Mouse (Mus musculus) midbrain, embryonic 11.5 days (tissue): ENCODE data around the gene Col5a3. TPM values are rescaled to one million over a fixed set of nuclear protein-coding genes. Genes with fewer than 3 reads are reported as not detected.

Experiments
- ATAC-seq: fragments of 200-750 bp; cut with Nextera tagmentation; 2 replicates; pipeline ENCODE4 v1.8.0; 2017; ENCODE audit warnings: moderate TSS enrichment, moderate library complexity; ENCODE audit not compliant: low FRiP score
- DNase-seq: peaks from one replicate; pipeline ENCODE4 v3.0.0; 2015; ENCODE audit warnings: low spot score; ENCODE audit errors: missing footprints
- H3K27ac ChIP-seq: fragments of 300-500 bp; sonication (generic); 2 replicates; pipeline ENCODE4 v1.5.1; 2014; ENCODE audit warnings: low read depth, low read length
- H3K27me3 ChIP-seq: fragments of 300-500 bp; sonication (generic); 2 replicates; pipeline ENCODE4 v1.6.1; 2014; ENCODE audit warnings: mild to moderate bottlenecking, low read length, moderate library complexity, mixed read lengths; ENCODE audit not compliant: control insufficient read depth, insufficient read depth
- H3K36me3 ChIP-seq: fragments of 300-500 bp; sonication (generic); 2 replicates; pipeline ENCODE4 v1.6.1; 2014; ENCODE audit warnings: mild to moderate bottlenecking, low read length, moderate library complexity, mixed read lengths; ENCODE audit not compliant: control insufficient read depth, insufficient read depth
- H3K4me1 ChIP-seq: fragments of 300-500 bp; sonication (generic); 2 replicates; pipeline ENCODE4 v1.6.1; 2014; ENCODE audit warnings: low read length; ENCODE audit not compliant: control insufficient read depth, insufficient read depth
- H3K4me2 ChIP-seq: fragments of 300-500 bp; sonication (generic); 2 replicates; pipeline ENCODE4 v1.6.1; 2014; ENCODE audit warnings: mild to moderate bottlenecking, moderate library complexity
- H3K4me3 ChIP-seq: fragments of 300-500 bp; sonication (generic); 2 replicates; pipeline ENCODE4 v1.5.1; 2014; ENCODE audit warnings: low read depth, low read length
- H3K9ac ChIP-seq: fragments of 300-500 bp; sonication (generic); 2 replicates; pipeline ENCODE4 v1.6.1; 2014; ENCODE audit warnings: low read length
- H3K9me3 ChIP-seq: fragments of 300-500 bp; sonication (generic); 2 replicates; pipeline ENCODE4 v1.6.1; 2016; ENCODE audit warnings: low read length; ENCODE audit not compliant: control insufficient read depth
- WGBS: fragments of 180-500 bp; shearing (Covaris S2); extraction: QIAGEN DNeasy Blood & Tissue Kit; methylation state at CpG from one replicate; pipeline ENCODE4 v1.1.7; 2014; 5-methylcytosine and 5-hydroxymethylcytosine counted together
- polyA plus RNA-seq: library from polyadenylated mRNA; unstranded; fragments of >200 nt; fragmentation: Nextera tagmentation; extraction: Ambion mirVana; gene quantifications from 2 replicates; pipeline ENCODE4 v1.2.1, GENCODE M21; 2014

Gene Col5a3
- polyA plus RNA-seq, 1 experiment from 2014 or later, result 0.38 TPM

DNA sequence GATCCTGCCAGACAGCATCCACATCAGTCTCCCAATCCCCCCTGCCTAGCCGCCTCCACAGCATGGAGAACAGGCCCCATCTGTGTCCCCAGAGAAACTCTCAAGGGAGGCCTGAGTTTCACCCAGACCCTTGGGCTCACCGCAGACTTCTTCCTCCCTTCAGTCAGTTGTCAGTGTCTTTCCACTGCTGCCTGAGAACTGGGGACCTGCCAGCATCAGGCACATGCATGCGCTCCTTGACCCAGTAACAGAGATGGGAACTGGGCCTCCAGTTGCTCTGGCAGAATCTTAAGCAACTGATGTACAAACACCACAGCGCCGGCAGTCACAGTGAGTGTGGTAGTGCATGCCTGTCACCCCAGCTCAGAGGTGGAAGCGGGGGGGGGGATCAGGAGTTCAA, 56.0 kb downstream of the Col5a3 start:
- ATAC-seq (no peak), DNase-seq (no peak)
- no peak overlapping the region for H3K4me3 ChIP-seq
- no peaks in the 10 kb centered on the region for H3K9me3 ChIP-seq
- H3K9ac ChIP-seq, result no peak overlapping the region
- no peaks in the 10 kb centered on the region for H3K36me3 ChIP-seq
- H3K4me1 ChIP-seq, result no peaks in the 10 kb centered on the region
- WGBS, result 85% methylated on average over 6 of the region's 6 CpGs
- no peak overlapping the region for H3K27ac ChIP-seq
- H3K27me3 ChIP-seq, result no peaks in the 10 kb centered on the region
- H3K4me2 ChIP-seq, result no peak overlapping the region

- H3K9ac ChIP-seq, result no peak overlapping the region
- 78% methylated on average over 2 of the region's 2 CpGs for WGBS
Measured at GRCm38 (mm10) chr9:20758243-20758642, 56.6 kb downstream of the Col5a3 start.

DNA sequence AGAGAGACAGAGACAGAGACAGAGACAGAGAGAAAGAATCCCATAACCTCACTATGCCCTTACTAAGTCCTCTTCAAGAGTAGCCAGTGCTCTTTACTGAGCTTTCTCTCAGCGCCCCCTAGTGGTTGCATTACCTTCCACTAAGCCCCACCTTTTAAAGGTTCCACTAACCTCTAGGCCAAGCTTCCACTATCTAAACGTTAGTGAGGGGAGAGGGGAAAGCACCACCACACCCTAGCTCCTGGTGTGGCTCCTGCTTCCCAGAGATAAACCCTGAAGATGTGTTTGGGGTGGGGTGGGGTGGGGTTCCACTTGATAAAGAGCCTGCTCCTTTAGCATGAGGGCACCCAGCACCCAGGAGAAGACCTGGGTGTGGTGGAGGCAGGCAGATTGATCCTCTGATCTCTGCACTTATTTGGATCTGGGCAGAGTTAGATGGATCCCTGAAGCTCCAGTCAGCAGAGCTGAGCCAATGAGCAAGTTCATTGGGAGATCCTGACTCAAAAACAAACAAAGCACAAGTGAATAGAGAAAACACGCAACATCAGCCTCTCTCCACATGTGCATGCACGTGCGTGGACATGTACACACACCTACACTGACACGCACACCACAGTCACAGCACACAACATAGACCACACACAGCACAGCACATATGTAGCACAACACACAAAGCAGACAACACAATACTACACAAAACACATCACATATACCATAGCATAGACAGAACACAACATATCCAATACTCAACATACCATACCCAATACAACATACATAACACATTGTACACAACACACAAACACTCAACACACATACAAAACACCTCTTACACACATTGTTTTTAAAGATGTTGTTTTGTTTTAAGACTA, 57.5 kb downstream of the Col5a3 start:
- whole genome bisulfite sequencing, result 60% methylated on average over 6 of the region's 6 CpGs
- H3K4me2 ChIP-seq, result no peak overlapping the region
- no peak overlapping the region for H3K9ac ChIP-seq
- peak; percentile 97 for DNase-seq
- peak; percentile 62 for ATAC-seq
- no peaks in the 10 kb centered on the region for H3K27me3 ChIP-seq
- H3K27ac ChIP-seq, result no peak overlapping the region
- H3K4me3 ChIP-seq, result no peak overlapping the region
- H3K4me1 ChIP-seq, result no peaks in the 10 kb centered on the region
- no peaks in the 10 kb centered on the region for H3K9me3 ChIP-seq
- no peaks in the 10 kb centered on the region for H3K36me3 ChIP-seq

More at GRCm38 (mm10) chr9:20758243-20758642, 56.6 kb downstream of the Col5a3 start:
- Histone ChIP-seq H3K27ac (no peak overlapping the region), H3K9me3 (no peaks in the 10 kb centered on the region), H3K4me2 (no peak overlapping the region), H3K27me3 (no peaks in the 10 kb centered on the region), H3K4me3 (no peak overlapping the region), H3K4me1 (no peaks in the 10 kb centered on the region), H3K36me3 (no peaks in the 10 kb centered on the region)
- DNase-seq (no peak), ATAC-seq (no peak)

DNA sequence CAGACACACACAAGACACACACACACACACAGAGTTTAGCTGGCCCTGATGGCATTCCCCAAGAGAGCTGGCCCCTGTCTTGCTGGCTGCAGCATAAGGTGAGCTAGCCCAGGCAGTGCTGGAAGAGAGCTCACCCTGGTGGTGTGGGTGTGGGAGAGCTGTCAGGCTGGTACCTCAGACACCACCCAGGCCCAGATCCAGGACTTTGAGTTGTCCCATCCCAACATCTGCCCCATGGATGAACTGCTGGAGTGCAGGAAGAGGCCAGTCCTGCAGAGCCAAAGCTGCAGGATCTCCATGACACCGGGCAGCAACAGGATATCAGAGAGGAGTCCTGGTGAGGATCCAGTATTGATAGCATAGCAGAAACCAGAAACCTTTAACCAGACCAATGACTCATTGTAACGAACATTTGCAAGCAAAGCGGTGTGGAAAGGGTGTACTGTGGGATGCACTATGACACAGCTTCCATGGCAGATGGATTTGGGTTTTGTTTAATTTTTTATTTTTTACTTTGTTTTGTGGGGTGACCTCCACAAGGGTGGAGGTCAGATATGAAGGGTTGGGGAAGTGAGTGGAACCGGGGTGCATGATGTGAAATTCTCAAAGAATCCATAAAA, 58.7 kb downstream of the Col5a3 start:
- ATAC-seq (no peak), DNase-seq (no peak)
- no peaks in the 10 kb centered on the region for H3K27me3 ChIP-seq
- WGBS, result 91% methylated on average over 4 of the region's 4 CpGs
- H3K36me3 ChIP-seq, result no peaks in the 10 kb centered on the region
- no peak overlapping the region for H3K4me2 ChIP-seq
- no peak overlapping the region for H3K27ac ChIP-seq
- no peaks in the 10 kb centered on the region for H3K4me1 ChIP-seq
- H3K9ac ChIP-seq, result no peak overlapping the region
- no peaks in the 10 kb centered on the region for H3K9me3 ChIP-seq
- no peak overlapping the region for H3K4me3 ChIP-seq

DNA sequence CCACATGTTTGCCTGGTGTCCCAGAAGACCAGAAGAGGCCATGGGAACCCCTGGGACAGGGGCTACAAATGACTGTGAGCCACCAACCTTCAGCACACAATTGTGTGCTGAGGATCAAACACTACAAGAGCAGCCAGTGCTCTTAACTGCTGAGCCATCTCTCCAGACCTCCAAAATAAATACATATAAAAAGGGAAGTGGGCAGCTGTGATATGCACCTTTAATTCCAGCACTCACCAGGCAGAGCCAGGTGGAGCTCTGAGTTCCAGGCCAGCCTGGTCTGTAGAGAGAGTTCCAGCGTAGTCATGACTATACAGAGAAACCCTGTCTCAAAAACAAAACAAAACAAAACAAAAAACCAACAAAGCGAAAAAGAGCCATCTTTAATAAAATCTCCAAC, 60.5 kb downstream of the Col5a3 start:
- Histone ChIP-seq H3K4me1 (no peaks in the 10 kb centered on the region), H3K36me3 (no peaks in the 10 kb centered on the region), H3K27ac (no peak overlapping the region), H3K4me2 (no peak overlapping the region), H3K4me3 (no peak overlapping the region), H3K9me3 (no peaks in the 10 kb centered on the region), H3K9ac (no peak overlapping the region), H3K27me3 (no peaks in the 10 kb centered on the region)
- WGBS, result 89% methylated on average over 2 of the region's 2 CpGs
- ATAC-seq (no peak), DNase-seq (no peak)

DNA sequence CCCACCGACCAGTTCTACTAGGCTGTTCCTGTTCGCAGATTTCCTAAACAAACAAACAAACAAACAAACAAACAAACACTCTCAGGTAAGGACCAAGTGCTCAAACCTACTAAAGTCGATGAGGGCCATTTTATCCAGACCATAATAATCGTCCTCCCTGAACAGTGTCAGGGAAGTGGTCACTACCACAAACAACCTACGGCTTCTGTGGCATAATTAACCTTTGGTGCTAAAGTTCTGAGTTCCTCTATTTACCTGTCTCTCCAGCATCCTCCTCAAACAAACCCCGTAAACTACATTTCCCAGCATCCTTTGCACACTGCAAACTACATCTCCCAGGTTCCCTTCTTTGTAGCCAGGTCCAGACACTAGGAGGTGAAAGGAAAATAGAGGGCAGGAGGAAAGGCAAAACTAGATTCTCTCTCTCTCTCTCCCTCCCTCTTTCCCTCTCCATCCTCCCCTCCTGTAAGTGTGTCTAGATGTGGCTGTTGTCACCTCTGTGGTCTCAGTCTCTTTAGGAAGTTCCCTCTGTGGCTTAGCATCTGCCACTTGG, 63.3 kb downstream of the Col5a3 start:
- Histone ChIP-seq H3K27me3 (no peaks in the 10 kb centered on the region), H3K4me2 (no peak overlapping the region), H3K9me3 (no peaks in the 10 kb centered on the region), H3K9ac (no peak overlapping the region), H3K27ac (no peak overlapping the region), H3K36me3 (no peaks in the 10 kb centered on the region), H3K4me3 (no peak overlapping the region), H3K4me1 (peaks cover 14% of the 10 kb centered on the region)
- 58% methylated on average over 6 of the region's 6 CpGs for WGBS
- ATAC-seq (peak; percentile 13; the same call in 1 of the 2 replicates), DNase-seq (peak; percentile 93)

GRCm38 (mm10) chr9:20749213-20749612, 65.7 kb downstream of the Col5a3 start:
- no peak for ATAC-seq
- H3K27me3 ChIP-seq, result peaks cover 19% of the 10 kb centered on the region
- 82% methylated on average over 5 of the region's 5 CpGs for WGBS

DNA sequence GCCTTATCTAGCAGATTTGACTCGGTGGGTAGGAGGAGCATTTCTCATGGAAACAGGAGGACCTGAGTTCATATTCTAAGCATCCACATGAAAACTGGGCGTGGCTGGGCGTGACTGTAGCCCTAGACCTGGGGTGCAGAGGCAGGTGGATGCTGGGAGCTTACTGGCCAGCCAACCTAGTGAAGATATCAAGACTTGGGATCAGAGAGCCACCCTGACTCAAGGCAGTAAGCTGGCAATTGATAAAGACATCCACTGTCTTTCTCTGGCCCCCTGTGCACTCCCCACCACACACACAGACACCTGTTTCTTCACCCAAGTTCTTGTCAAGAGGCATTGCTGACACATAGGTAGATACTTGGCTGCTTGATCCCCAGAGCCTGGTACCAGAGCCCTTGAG, 66.3 kb downstream of the Col5a3 start:
- Histone ChIP-seq H3K36me3 (no peaks in the 10 kb centered on the region), H3K27me3 (peaks cover 23% of the 10 kb centered on the region), H3K4me3 (no peak overlapping the region), H3K4me1 (peaks cover 23% of the 10 kb centered on the region), H3K9me3 (no peaks in the 10 kb centered on the region), H3K4me2 (no peak overlapping the region), H3K27ac (no peak overlapping the region), H3K9ac (no peak overlapping the region)
- DNase-seq (no peak), ATAC-seq (no peak)
- WGBS, result 89% methylated on average over 3 of the region's 3 CpGs

More at GRCm38 (mm10) chr9:20749213-20749612, 65.7 kb downstream of the Col5a3 start:
- H3K27ac ChIP-seq, result no peak overlapping the region
- H3K36me3 ChIP-seq, result no peaks in the 10 kb centered on the region
- no peak overlapping the region for H3K4me2 ChIP-seq
- H3K9ac ChIP-seq, result no peak overlapping the region
- H3K4me1 ChIP-seq, result peaks cover 23% of the 10 kb centered on the region
- H3K9me3 ChIP-seq, result no peaks in the 10 kb centered on the region
- DNase-seq, result no peak
- H3K4me3 ChIP-seq, result no peak overlapping the region

DNA sequence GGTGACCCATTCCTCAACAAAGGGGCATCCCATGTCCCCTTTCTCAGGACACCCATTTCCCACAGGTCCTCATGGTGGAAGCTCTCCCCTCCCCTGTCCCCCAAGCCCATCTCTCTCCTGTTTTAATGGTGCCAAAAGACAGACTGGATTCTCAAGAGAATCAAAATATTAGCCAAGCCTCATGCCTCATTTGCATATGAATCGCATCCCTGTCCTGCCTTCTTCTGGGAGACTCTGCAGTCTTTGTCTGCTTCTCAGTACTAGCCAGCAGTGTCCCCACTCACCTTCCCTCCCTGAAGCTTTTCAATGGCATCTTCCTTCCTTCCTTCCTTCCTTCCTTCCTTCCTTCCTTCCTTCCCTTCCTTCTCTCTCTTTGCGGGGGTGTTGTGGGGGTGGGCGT, 67.2 kb downstream of the Col5a3 start:
- H3K27me3 ChIP-seq, result peaks cover 23% of the 10 kb centered on the region
- no peak overlapping the region for H3K4me2 ChIP-seq
- H3K9ac ChIP-seq, result 0 out of 2 replicates have a peak overlapping the region, but pooled peaks have one; percentile 25
- H3K36me3 ChIP-seq, result no peaks in the 10 kb centered on the region
- peaks cover 23% of the 10 kb centered on the region for H3K4me1 ChIP-seq
- H3K4me3 ChIP-seq, result no peak overlapping the region
- ATAC-seq, result no peak
- no peak overlapping the region; the same call in 1 of the 2 replicates for H3K27ac ChIP-seq
- no peaks in the 10 kb centered on the region for H3K9me3 ChIP-seq
- no peak for DNase-seq
- WGBS, result 10% methylated on average over 3 of the region's 3 CpGs
